Mouse (Mus musculus): Measurements from ENCODE around the gene Gm45902. TPM values are rescaled to one million over a fixed set of nuclear protein-coding genes. Genes with fewer than 3 reads are reported as not detected.

Gm45902 gene
- polyA plus RNA-seq, 1 experiment = 3.9 TPM

GRCm38 (mm10) chr2:3500886-3501285 lies 11.7 kb downstream of the Gm45902 start:
- TF ChIP-seq CTCF (IDR thresholded peaks at IDR 0.05; ENCODE audit: borderline replicate concordance, insufficient read depth, low read depth, low read length) (no peak), POLR2A (IDR thresholded peaks at IDR 0.05; ENCODE audit: borderline replicate concordance, insufficient read depth, low read length) (no peak)
- no peak for DNase-seq
- no peak overlapping the region for H3K27ac ChIP-seq (ENCODE audit: insufficient read depth, low read length)
- WGBS = 94% methylated on average over 5 of the region's 5 CpGs
- H3K4me3 ChIP-seq (replicated peaks; ENCODE audit: insufficient read depth, low read depth, low read length) = no peak overlapping the region
- H3K27me3 ChIP-seq (ENCODE audit: control insufficient read depth, insufficient read depth, low read length) = no peaks in the 10 kb centered on the region
- peaks cover 3% of the 10 kb centered on the region; the same call in 1 of the 2 replicates for H3K4me1 ChIP-seq (ENCODE audit: control insufficient read depth, insufficient read depth, low read length)

DNA sequence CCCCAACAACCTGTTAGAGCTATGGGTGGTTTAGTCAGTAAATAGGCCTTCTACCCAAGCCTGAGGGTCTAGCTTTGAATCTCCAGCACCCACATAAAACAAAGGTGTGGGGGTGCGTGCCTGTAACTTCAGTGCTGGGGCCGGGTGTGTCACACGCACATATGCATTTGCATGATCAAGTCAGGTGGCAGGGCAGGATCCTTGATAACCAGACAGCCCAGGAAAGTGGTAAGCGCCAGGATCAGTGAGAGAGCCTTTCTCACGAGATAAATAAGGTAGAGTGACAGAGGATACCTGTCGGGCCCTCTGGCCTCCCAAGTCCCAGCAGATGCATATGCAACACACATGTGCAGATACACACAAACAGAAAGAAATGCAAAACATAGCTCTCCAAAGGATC lies 13.0 kb downstream of the Gm45902 start:
- Histone ChIP-seq H3K4me1 (ENCODE audit: control insufficient read depth, insufficient read depth, low read length) (peaks cover 2% of the 10 kb centered on the region; the same call in 1 of the 2 replicates), H3K4me3 (replicated peaks; ENCODE audit: insufficient read depth, low read depth, low read length) (no peak overlapping the region), H3K27me3 (ENCODE audit: control insufficient read depth, insufficient read depth, low read length) (no peaks in the 10 kb centered on the region), H3K27ac (ENCODE audit: insufficient read depth, low read length) (no peak overlapping the region)
- no peak for DNase-seq
- 96% methylated on average over 6 of the region's 6 CpGs for WGBS
- TF ChIP-seq POLR2A (IDR thresholded peaks at IDR 0.05; ENCODE audit: borderline replicate concordance, insufficient read depth, low read length) (no peak), CTCF (IDR thresholded peaks at IDR 0.05; ENCODE audit: borderline replicate concordance, insufficient read depth, low read depth, low read length) (no peak)

- Histone ChIP-seq H3K4me1 (ENCODE audit: control insufficient read depth, insufficient read depth, low read length) (no peaks in the 10 kb centered on the region), H3K27me3 (ENCODE audit: control insufficient read depth, insufficient read depth, low read length) (no peaks in the 10 kb centered on the region), H3K27ac (ENCODE audit: insufficient read depth, low read length) (no peak overlapping the region), H3K4me3 (replicated peaks; ENCODE audit: insufficient read depth, low read depth, low read length) (no peak overlapping the region)
- no peak for TF ChIP-seq CTCF (IDR thresholded peaks at IDR 0.05; ENCODE audit: borderline replicate concordance, insufficient read depth, low read depth, low read length)
- TF ChIP-seq POLR2A (IDR thresholded peaks at IDR 0.05; ENCODE audit: borderline replicate concordance, insufficient read depth, low read length) = no peak
- 68% methylated on average over 3 of the region's 3 CpGs for WGBS
- DNase-seq = no peak
Measured at GRCm38 (mm10) chr2:3493833-3494409, 18.7 kb downstream of the Gm45902 start.

- H3K27me3 ChIP-seq (ENCODE audit: control insufficient read depth, insufficient read depth, low read length) = no peaks in the 10 kb centered on the region
- no peak for DNase-seq
- WGBS = 45% methylated on average over 3 of the region's 3 CpGs
Measured at GRCm38 (mm10) chr2:3489816-3490215, 22.8 kb downstream of the Gm45902 start.

GRCm38 (mm10) chr2:3480239-3480638 lies 32.4 kb downstream of the Gm45902 start:
- TF ChIP-seq POLR2A (IDR thresholded peaks at IDR 0.05; ENCODE audit: borderline replicate concordance, insufficient read depth, low read length) = no peak
- no peak for TF ChIP-seq CTCF (IDR thresholded peaks at IDR 0.05; ENCODE audit: borderline replicate concordance, insufficient read depth, low read depth, low read length)
- Histone ChIP-seq H3K27me3 (ENCODE audit: control insufficient read depth, insufficient read depth, low read length) (no peaks in the 10 kb centered on the region), H3K4me3 (replicated peaks; ENCODE audit: insufficient read depth, low read depth, low read length) (no peak overlapping the region), H3K4me1 (ENCODE audit: control insufficient read depth, insufficient read depth, low read length) (no peaks in the 10 kb centered on the region), H3K27ac (ENCODE audit: insufficient read depth, low read length) (no peak overlapping the region)
- WGBS = 87% methylated on average over 3 of the region's 3 CpGs
- no peak for DNase-seq

More at GRCm38 (mm10) chr2:3489816-3490215, 22.8 kb downstream of the Gm45902 start:
- H3K4me3 ChIP-seq (replicated peaks; ENCODE audit: insufficient read depth, low read depth, low read length) = no peak overlapping the region
- no peaks in the 10 kb centered on the region for H3K4me1 ChIP-seq (ENCODE audit: control insufficient read depth, insufficient read depth, low read length)
- no peak overlapping the region for H3K27ac ChIP-seq (ENCODE audit: insufficient read depth, low read length)
- TF ChIP-seq CTCF (IDR thresholded peaks at IDR 0.05; ENCODE audit: borderline replicate concordance, insufficient read depth, low read depth, low read length) (no peak), POLR2A (IDR thresholded peaks at IDR 0.05; ENCODE audit: borderline replicate concordance, insufficient read depth, low read length) (no peak)

GRCm38 (mm10) chr2:3475746-3476251 lies 36.8 kb downstream of the Gm45902 start:
- H3K4me3 ChIP-seq (replicated peaks; ENCODE audit: insufficient read depth, low read depth, low read length) = no peak overlapping the region

DNA sequence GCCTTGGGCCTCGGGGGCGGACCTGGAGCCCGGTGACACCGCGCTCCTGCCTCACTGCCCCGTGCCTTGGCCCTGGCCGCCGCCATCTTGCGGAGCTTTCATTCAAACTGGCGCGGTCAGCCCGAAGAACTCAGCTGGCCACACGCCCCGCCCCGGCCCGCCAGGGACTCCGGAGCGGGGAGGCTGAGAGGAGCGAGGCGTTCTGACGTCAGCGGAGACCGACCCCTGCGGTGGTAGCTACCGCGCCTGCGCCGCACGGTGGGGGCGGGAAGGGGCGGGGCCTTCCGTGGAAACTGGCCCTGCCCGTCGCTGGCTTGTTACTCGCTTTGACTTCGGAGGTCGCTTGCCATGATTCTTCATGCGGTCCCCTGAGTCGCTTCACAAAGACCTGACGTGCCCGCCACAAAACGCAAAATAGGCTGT lies 37.7 kb downstream of the Gm45902 start, which contains the start of gene Suv39h2:
Suv39h2 (minus strand) TSS at position 171 of the 423 bp plus-strand sequence.
- H3K4me1 ChIP-seq (ENCODE audit: control insufficient read depth, insufficient read depth, low read length) = no peaks in the 10 kb centered on the region
- peak within 1 kb of the TSS; percentile 56 for H3K27ac ChIP-seq (ENCODE audit: insufficient read depth, low read length)
- H3K4me3 ChIP-seq (replicated peaks; ENCODE audit: insufficient read depth, low read depth, low read length) = peak within 1 kb of the TSS; percentile 88
- under 1% methylated on average over 42 of the region's 42 CpGs for WGBS
- TF ChIP-seq CTCF (IDR thresholded peaks at IDR 0.05; ENCODE audit: borderline replicate concordance, insufficient read depth, low read depth, low read length) = no peak
- TF ChIP-seq POLR2A (IDR thresholded peaks at IDR 0.05; ENCODE audit: borderline replicate concordance, insufficient read depth, low read length) = peak; percentile 77
- no peaks in the 10 kb centered on the region for H3K27me3 ChIP-seq (ENCODE audit: control insufficient read depth, insufficient read depth, low read length)
- DNase-seq = peak; percentile 96 to 98

More at GRCm38 (mm10) chr2:3475746-3476251, 36.8 kb downstream of the Gm45902 start:
- TF ChIP-seq POLR2A (IDR thresholded peaks at IDR 0.05; ENCODE audit: borderline replicate concordance, insufficient read depth, low read length) (no peak), CTCF (IDR thresholded peaks at IDR 0.05; ENCODE audit: borderline replicate concordance, insufficient read depth, low read depth, low read length) (no peak)
- WGBS = 75% methylated on average over 3 of the region's 3 CpGs
- H3K27ac ChIP-seq (ENCODE audit: insufficient read depth, low read length) = no peak overlapping the region
- no peaks in the 10 kb centered on the region for H3K4me1 ChIP-seq (ENCODE audit: control insufficient read depth, insufficient read depth, low read length)
- no peak for DNase-seq
- no peaks in the 10 kb centered on the region for H3K27me3 ChIP-seq (ENCODE audit: control insufficient read depth, insufficient read depth, low read length)

DNA sequence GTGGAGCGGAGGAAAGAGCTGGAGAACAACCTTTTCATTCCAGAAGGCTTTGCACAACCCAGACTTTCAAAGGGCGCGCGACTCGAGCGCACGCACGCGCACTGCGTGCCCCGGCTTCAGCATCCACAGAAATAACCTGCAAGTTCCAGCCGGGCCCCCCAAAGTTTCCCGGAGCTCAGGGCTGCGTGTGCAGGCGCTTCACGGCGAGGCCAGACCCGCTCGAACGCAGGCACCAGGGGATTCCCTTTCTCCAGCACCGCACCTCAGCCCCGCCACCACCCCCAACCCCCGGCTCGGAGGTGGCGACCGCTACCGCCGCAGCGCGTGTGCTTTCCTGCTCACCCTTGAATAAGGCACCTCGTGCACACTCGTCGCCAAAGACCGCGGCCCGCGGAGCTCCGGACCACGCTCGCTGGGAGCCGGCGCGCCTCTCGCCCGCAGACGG lies 38.2 kb downstream of the Gm45902 start:
- under 1% methylated on average over 45 of the region's 46 CpGs for WGBS
- TF ChIP-seq CTCF (IDR thresholded peaks at IDR 0.05; ENCODE audit: borderline replicate concordance, insufficient read depth, low read depth, low read length) (no peak), POLR2A (IDR thresholded peaks at IDR 0.05; ENCODE audit: borderline replicate concordance, insufficient read depth, low read length) (no peak)
- peak; percentile 70 for DNase-seq
- no peaks in the 10 kb centered on the region for H3K4me1 ChIP-seq (ENCODE audit: control insufficient read depth, insufficient read depth, low read length)
- peak overlapping the region; percentile 88 for H3K4me3 ChIP-seq (replicated peaks; ENCODE audit: insufficient read depth, low read depth, low read length)
- no peaks in the 10 kb centered on the region for H3K27me3 ChIP-seq (ENCODE audit: control insufficient read depth, insufficient read depth, low read length)
- peak overlapping the region; percentile 49 for H3K27ac ChIP-seq (ENCODE audit: insufficient read depth, low read length)

Measured in cerebellum, adult 2 months (tissue).